Mouse (Mus musculus) left cerebral cortex, adult 8-10 months (tissue): ENCODE results near the gene Cenpb. TPM values are rescaled to one million over a fixed set of nuclear protein-coding genes. Genes with fewer than 3 reads are reported as not detected.
"Not testable (repeated sequence)": the region's sequence is repeated elsewhere in the genome, so short reads cannot be mapped to it uniquely, and the experiment has no call there.

ENCODE experiments used
- DNase-seq, 2 experiments: peaks; one replicate each; pipeline ENCODE4 v3.0.0; 2022; ENCODE audit warnings: low spot score in 2 of 2
- total RNA-seq, 4 experiments: library from RNA; stranded (reverse); gene quantifications; 2 replicates each; pipeline ENCODE4 v1.2.4; 2022

Cenpb gene
- 10 to 100 TPM; 73.8 to 80.9 (median 75.8) TPM for total RNA-seq

DNA sequence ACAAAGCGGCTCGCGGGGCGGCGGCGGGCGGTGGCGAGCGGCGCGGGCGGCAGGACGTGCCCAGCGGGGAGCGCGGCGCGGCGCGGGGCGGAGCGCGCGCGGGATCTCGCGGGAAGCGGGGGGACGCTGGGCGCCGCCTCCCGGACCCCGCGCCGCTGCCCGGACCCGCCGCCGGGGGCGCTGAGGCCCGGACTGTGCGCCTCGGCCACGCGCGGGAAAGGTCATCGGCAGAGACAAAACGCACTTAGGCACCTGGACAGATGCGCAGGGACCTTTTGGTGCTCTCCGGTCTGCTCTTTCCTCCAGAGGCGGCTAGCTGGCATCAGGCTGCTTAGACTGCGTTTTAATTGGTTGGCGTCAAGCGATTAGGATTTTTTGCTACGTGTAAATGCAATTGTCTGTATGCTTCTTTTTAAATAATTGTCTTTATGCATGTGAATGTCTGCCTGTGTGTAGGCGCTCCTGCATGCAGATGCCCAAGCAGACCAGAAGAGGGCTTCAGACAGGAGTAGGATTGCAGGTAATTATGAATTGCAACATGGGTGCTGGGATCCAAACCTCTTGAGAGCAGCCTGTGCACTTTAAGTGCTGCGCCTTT lies at the start of gene Cenpb:
TSS of gene Cenpb (minus strand) at position 78 of the 598 bp plus-strand sequence.
- DNase-seq: peak; percentile 73 to 77

DNA sequence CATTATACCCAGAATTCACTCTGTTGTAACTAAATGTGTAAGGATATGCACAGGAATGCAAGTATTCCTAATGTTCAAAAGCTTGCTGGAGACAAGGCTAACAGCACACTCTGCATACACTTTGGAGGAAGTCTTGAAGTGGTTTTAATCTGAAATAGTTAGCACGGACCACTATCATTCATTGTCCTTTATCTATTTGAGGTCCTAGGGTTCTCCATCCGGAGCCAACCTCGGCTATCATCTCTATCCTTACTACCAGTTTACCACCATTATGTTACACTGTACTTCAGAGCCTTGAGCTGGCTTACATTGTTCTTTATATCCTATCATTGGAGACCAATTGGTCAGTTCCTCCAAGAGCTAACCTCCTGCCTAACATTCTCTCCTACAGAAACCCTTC lies 47.4 kb upstream of the Cenpb start:
- no peak for DNase-seq

DNA sequence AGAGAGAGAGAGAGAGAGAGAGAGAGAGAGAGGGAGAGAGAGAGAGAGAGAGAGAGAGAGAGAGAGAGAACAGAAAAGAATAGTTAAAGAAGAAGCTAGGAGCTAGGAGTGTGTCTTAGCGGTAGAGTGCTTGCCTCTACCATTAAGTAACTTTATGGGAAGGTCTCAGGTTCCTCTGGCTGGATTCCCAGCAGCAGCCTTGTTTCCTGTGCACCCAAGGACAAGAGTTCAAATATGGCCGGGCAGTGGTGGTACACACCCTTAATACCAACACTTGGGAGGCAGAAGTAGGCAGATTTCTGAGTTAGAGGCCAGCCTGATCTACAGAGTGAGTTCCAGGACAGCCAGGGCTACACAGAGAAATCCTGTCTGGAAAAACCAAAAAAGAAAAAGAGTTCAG lies 46.8 kb upstream of the Cenpb start:
- DNase-seq: not testable (repeated sequence)

DNA sequence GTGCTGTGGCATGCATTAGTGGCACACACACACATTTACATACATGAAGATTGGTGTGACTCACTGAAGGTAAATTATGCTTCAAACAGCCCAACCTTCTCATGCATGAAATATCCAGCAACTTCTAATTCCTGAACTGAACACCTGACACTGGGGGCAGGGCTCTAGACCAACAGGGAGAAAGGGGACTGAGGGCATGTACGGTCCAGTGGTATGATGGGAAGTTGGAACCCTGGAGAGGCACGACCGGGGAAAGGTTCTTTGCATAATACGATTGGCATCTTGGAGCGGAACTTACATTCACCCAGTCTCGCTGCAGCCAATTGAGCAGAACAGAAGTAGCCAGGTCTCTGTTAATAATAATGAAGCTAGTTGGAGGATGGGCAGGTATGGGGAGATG lies 45.3 kb upstream of the Cenpb start:
- no peak for DNase-seq

DNA sequence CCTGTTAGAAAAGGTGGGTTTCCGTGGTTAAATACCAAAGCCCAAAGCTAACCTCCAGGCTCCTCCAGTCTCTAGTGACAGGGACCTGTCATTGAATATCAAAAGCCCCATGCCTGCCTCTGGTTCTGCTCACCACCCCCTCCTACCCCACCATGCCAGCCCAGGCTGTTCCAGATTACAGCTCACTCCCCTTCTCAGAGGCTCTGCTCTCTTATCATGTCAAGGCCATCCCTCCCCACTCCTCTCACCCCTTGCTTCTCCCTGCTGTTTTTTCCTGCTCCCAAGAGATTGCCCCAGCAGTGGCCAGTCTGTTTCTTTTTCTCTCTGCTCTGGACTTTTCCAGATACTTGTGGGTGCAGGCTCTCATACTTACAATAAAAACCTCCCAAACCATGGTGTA lies 43.7 kb upstream of the Cenpb start:
- no peak for DNase-seq

DNA sequence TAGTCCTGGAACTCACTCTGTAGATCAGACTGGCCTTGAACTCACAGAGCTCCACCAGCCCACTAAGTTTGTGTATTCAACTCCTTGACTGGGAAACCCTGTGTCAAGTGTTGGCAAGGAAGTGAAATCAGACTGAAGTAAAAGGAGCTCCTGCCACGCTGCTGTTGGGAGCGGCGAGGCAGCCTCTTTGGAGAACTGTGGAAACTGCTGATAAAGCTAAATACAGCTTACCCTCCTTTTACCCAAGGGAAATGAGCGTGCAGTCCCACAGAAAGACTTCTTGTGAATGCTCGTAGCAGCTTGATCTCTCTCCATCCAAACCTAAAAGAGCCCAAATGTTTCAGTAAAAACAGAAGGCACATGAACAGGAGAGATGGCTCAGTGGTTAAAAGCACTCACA lies 42.7 kb upstream of the Cenpb start:
- DNase-seq: no peak

DNA sequence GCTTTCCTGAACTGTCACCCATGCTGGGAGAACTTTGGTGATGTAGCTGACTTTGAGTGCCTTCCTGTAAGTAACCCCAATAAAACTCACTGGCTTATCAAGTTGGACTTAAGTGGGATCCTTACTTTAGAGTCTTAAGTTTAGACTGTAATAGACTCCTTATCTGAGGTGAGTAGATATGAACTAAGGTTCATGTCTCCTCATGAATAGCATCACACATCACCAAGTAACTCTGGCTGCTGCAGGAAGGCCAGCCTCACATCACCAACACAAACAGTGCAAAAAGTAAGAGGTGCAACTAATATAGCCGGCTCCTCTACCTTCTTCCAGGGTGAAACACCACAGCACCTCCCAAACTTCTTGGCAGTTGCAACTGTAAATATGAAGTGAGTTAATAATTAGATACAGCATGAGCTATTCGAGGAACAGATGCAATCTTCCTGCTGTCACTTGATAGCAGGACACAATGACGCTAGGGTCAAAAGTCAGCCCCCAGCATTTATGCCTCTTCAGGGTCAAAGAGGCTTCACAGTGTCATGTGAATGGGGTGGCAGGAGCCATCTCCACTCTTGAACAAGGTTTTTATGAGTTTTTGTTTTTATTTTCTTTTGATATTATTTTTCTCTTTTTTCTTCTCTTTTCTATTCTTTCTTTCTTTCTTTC lies 42.1 kb upstream of the Cenpb start:
- DNase-seq: no peak

DNA sequence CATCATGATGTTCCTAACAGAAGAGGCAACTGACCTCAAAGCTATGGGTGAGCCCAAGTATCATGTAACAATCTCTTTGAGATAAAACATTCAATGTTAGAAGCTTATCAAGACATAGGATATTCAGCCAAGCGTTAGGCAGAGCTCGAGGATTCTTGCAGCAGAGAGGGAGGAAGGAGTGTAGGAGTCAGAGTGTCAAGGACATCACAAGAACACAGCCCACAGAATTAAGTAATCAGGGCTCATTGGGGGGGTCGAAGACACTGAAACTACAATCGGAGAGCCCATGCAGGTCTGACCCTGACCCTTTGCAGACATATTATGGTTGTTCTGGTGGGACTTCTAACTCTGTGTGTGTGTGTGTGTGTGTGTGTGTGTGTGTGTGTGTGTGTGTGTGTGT lies 40.2 kb upstream of the Cenpb start:
- DNase-seq: no peak

DNA sequence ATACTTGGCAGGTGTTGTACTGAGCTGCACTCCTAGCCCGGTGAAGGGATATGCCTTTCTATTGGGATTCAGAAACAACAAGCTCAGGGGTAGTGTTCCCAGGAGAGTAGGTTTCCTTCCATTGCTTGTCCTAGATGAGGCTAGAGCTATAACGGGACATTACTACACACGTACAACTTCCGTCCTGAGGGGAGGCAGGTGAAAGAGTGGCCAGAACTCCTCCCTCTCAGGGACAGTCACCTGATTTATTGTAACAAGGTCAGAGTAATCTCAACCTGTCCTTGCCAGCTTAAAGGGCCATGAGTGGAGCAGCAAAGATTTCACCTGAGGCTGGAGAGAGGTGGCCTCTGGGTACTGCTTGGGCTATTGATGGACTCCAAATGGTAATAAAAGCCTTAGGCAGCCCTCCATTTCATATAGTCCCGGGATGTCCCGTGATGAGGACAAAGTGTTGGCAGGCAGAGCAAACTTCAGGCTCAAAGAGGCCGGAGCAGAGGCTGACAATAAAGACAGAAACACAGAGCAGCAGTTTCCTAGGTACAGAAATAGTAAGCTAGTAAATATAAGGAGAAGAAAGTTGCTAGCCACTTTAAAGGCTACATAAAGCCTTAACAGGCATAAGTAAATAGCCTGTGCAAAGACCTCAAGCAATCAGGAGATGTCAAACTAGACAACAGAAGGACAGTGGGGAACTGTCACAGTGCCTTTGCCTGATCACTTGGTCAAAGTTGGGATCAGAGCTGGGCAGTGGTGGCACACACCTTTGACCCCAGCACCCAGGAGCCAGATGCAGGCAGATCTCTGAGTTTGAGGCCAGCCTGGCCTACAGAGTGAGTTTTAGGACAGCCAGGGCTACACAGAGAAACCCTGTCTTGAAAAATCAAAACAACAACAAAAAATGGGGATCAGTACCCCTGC lies 36.3 kb upstream of the Cenpb start:
- DNase-seq: no peak

DNA sequence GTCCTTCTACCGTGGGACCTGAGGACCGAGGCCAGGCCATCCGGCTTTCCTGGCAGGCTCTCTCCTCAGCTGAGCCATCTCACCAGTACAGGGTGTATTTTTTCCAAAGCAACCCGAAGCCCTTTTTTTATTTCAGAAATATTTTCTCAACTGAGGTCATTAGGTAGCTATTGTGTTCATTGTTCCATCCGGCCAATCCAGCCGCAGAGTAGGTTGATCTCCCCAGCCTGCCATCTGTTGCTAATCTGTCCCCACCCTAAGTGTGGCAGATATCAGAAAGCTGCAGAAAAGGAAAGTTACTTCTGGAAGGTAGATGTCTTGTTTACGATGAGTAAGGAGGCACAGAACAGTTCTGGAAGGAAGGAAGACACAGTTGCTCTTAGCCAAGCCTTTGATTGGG lies 33.9 kb upstream of the Cenpb start:
- no peak for DNase-seq

DNA sequence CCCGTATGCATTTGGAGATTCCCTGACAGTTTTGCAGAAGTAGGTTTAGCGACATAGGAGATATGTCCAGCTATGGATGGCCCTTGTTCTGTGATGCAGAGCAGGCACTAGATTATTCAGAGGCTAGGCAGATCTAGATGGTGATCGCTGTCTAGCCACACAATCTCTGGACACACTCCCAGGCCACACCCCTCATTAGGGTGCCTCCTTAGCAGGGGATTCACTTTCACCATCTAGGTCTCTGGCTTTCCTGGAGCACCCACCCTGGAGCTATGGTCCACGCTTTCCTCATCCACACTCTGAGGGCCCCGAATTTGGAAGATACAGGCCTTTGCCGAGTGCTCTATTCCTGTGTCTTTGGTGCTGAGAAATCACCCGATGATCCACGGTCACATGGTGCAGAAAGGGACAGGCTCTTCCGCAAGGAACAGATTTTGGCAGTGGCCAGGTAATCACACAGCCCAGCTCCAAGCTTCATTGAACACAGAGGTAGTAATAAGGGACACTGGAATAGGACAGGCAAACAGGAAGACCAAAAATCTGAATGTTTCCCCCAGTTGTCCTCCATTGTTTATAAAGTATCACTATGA lies 31.3 kb upstream of the Cenpb start:
- no peak for DNase-seq

DNA sequence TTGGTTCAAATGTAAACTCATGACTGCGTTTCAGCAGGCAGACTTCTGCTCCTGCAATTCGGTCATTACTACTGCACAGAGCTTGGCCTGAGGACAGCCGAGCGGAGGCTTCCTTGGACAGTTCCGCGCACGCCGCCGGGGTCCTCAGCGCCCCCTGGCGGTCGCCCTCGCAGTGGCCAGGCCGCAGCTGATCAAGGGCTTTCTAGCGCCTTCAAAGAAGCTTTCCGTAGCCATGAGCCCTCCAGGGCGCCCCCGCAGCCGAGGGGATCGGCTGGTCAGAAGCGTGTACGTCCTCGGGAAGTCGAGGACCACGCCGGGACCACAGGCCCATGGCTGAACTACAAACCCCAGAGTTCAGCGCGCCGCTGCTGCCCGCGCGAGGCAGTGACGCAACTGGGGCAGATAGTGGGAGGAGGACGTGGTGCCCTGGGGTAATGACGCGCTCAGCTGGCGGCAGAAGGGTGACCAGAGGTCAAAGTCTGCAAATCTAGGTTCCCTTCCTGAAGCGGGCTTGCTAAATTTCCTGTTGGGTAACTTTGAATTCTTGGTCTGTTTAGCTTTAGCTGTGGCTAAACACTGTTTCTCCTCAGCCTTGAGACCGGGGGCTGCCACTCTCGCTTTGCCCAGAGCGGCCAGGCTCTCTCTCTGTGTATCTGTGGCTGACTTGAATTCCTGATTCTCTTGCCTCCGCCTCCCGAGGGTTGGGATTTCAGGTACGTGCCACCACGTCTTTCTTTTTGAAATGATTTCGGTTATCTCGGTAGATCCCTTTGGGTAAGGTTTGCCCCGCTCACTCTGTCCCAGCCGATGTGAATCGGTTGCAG lies 30.3 kb upstream of the Cenpb start:
- peak; percentile 94 for DNase-seq

DNA sequence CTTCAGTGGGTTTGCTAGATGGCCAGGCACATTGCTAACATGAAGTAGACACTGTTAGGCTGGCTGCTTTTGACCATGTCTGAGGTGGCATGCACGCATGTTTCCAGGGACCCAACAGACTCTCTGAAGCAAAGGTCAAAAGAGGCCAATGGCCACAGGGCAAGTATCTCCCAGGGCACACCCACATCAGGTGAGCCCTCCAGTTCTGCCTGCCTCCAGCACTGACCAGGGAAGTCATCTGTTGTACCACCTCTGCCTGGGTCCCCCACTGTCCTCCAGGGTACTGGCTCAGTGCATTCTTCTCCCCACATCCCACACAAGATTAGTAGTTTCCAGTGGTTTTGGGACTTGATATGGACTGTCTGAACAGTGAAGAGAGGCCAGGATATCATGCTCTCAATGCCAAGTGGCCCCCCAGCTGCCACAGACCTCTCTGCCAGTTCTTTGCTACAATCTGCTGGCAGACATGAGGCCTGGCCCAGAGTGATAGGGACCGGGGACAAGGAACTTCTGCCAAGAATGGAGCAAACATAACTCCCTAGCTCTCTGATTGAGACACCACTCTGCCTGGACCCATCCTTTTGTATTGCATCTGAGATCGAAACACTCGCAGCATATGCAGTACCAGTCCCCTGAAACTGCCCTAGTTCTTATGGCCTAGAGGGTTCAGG lies 29.4 kb upstream of the Cenpb start:
- no peak for DNase-seq

DNA sequence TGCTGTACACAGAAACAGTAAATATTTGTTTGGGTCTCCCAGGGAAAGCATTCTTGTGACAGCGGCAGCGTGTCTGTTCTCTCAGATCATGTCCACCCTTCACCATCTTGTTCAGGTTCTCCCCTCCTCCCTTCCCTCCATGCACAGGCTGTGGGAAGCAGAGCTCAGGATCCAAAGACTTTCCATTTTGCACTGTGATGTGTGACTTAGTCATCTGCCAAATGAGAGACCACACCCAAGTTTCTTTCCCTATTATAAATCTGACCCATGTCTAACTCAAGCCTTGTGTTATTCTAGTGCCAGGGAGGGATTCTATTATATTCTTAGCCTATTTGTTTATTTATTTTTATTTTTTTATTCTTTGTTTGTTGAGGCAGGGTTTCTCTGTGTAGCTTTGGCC lies 28.5 kb upstream of the Cenpb start:
- DNase-seq: no peak

DNA sequence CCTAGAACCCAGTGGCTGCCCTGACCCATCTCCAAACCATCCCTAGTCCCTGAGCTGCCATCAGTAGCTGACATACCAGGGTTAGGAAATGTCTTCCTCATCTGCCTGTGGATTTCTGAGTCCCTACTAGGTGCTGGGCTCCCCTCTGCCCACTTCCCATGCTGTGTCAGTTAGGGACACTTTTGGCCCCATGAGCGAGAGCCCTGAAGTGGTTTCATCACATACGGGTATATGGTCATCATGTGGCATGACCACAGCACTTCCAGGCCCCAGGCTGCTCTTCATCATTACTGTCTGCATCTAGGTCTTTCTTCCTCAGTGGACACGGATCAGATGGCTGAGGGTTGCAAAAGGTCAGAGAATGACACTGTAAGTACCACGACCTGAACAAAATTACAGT lies 26.9 kb upstream of the Cenpb start, which contains the start of gene Ap5s1:
TSS of gene Ap5s1 (plus strand) at position 301 of the 400 bp plus-strand sequence.
- no peak for DNase-seq

DNA sequence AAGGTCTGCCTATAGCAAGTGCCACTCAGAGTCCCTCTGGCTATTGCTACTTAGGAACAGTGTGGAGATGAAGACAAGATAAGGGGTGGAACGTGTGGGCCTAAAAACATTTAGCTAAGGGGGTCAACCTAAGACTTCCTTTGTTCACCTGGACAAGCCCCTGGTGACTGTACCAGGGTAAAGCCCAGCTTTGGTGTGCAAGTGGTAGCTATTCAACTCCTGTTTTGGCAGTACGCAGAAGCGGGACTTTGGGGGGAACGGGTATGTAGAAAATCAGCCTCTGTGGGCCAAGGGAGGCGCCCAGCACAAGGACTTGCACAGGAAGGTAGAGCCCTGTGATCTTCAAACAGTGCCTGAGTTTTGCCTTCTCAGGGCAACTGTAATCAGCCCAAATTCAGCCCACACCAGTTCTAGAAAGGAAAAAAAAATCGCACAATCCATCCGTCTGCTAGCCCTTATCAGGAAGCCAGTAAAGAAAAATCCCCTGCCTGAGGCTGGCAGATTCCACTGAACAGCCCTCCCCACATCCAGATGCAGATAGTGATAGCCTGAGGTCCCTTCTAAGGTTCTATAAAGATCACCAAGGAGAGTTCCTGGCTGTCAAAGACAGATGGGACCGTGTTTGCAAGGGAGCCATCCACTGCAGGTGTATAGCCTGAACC lies 25.8 kb upstream of the Cenpb start:
- DNase-seq: no peak

DNA sequence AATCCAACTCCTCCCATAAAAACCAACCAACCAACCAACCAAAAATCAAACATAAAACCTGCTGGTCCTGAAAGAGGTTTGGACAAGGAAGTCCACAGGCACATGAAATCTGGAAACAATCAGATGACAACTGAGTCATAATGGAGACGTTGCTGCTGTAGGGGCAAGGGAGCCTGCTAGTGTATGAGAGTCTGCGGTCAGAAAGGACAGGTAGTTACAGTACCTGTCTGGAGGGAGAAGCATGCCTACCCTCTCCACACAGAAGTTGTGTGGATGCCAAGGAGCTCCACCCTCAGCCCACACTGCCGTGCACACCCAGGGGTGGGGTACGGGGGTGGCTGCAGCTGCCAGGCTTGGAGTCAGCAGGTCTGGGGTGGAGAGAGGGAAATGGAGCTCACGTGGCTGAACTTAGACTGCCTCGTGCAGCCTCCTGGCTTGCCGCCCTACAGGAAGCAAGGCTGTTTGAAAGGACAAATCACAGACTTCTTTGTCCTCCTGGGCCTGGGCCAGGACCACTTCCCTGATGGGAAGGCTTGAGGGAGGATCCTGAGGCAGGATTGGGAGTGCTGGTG lies 24.6 kb upstream of the Cenpb start:
- peak; percentile 67 to 91 for DNase-seq

DNA sequence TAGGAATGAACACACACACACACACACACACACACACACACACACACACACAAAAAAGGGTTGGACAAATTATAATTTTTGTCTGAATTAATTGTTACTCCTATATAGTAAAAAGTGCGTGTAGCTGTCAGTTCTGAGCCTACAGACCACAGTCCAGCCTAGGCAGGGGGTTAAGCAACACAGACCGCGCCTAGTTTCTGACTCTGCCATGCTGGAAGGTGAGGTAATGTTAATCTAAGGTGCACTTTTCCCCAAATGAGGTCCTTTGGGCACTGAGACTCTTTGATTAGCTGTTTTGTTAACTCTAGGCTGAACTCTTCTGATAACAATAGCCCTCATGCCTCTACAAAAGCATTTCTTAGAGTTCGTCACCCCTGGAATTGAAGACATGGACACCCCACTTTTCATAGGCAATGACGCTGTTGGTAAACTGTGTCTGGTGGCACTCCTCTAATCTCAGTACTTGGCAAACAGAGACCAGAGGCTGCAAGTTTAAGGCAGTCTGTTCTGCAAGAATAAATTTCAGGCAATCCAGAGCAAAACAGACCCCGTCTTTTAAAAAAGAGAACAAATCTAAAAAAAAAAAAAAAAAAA lies 24.0 kb upstream of the Cenpb start:
- no peak for DNase-seq

DNA sequence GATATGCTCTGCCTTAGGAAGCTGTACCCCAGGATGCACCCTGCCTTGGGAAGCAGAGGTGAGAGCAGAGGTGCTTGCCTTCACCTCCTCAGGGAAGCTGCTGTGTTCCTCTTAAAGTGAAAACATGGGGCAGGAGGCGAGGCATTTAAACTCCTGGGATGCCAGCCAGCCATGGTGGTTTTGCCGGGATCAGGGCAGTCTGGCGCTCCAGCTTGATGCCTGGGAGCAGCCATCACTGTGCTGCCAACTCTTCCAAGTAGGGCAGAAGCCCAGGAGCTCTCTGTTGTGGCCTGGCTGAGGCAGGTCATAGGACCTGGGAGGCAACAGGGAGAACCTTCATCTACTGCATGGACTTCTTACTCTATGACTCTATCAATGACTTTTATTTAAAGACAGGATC lies 21.4 kb upstream of the Cenpb start:
- DNase-seq: no peak
